Mouse (Mus musculus): ENCODE measurements around the gene Wfdc12.

Gene Wfdc12

GRCm38 (mm10) chr2:164190576-164190975, at the start of gene Wfdc12:
Gene Wfdc12, minus strand, starts transcription at chr2:164190608.
- TF ChIP-seq GATA4 (IDR thresholded peaks at IDR 0.05; ENCODE audit: insufficient replicate concordance, low read length) = no peak

GRCm38 (mm10) chr2:164238366-164238765, 48.0 kb upstream of the Wfdc12 start, which contains the start of gene Svs2:
Gene Svs2, minus strand, starts transcription at chr2:164238466.
- no peak for TF ChIP-seq GATA4 (IDR thresholded peaks at IDR 0.05; ENCODE audit: insufficient replicate concordance, low read length)

- TF ChIP-seq GATA4 (IDR thresholded peaks at IDR 0.05; ENCODE audit: insufficient replicate concordance, low read length) = no peak
These were observed 42.3 kb upstream of the Wfdc12 start for GRCm38 (mm10) chr2:164232671-164233070.

- TF ChIP-seq GATA4 (IDR thresholded peaks at IDR 0.05; ENCODE audit: insufficient replicate concordance, low read length) = no peak
These were observed 38.1 kb upstream of the Wfdc12 start for GRCm38 (mm10) chr2:164228361-164229070.

- TF ChIP-seq GATA4 (IDR thresholded peaks at IDR 0.05; ENCODE audit: insufficient replicate concordance, low read length) = no peak
These were observed 31.1 kb upstream of the Wfdc12 start, which contains the start of gene Wfdc15b for GRCm38 (mm10) chr2:164221522-164221921. Gene Wfdc15b, minus strand, starts transcription at chr2:164221660.

GRCm38 (mm10) chr2:164219295-164219694, 28.9 kb upstream of the Wfdc12 start:
- TF ChIP-seq GATA4 (IDR thresholded peaks at IDR 0.05; ENCODE audit: insufficient replicate concordance, low read length) = no peak

GRCm38 (mm10) chr2:164212711-164213110, 22.3 kb upstream of the Wfdc12 start:
- no peak for TF ChIP-seq GATA4 (IDR thresholded peaks at IDR 0.05; ENCODE audit: insufficient replicate concordance, low read length)

- no peak for TF ChIP-seq GATA4 (IDR thresholded peaks at IDR 0.05; ENCODE audit: insufficient replicate concordance, low read length)
These were observed 20.5 kb upstream of the Wfdc12 start for GRCm38 (mm10) chr2:164210892-164211291.

GRCm38 (mm10) chr2:164206676-164207075, 16.3 kb upstream of the Wfdc12 start:
- no peak for TF ChIP-seq GATA4 (IDR thresholded peaks at IDR 0.05; ENCODE audit: insufficient replicate concordance, low read length)

- TF ChIP-seq GATA4 (IDR thresholded peaks at IDR 0.05; ENCODE audit: insufficient replicate concordance, low read length) = no peak
These were observed 9.4 kb upstream of the Wfdc12 start, which contains the start of gene Wfdc15a for GRCm38 (mm10) chr2:164199626-164200327. Gene Wfdc15a, minus strand, starts transcription at chr2:164200130.

GRCm38 (mm10) chr2:164196700-164196990, 6.2 kb upstream of the Wfdc12 start:
- TF ChIP-seq GATA4 (IDR thresholded peaks at IDR 0.05; ENCODE audit: insufficient replicate concordance, low read length) = no peak

- TF ChIP-seq GATA4 (IDR thresholded peaks at IDR 0.05; ENCODE audit: insufficient replicate concordance, low read length) = no peak
These were observed 5.7 kb upstream of the Wfdc12 start for GRCm38 (mm10) chr2:164195971-164196699.

- TF ChIP-seq GATA4 (IDR thresholded peaks at IDR 0.05; ENCODE audit: insufficient replicate concordance, low read length) = no peak
These were observed 4.7 kb upstream of the Wfdc12 start for GRCm38 (mm10) chr2:164194959-164195630.

- TF ChIP-seq GATA4 (IDR thresholded peaks at IDR 0.05; ENCODE audit: insufficient replicate concordance, low read length) = no peak
These were observed 1.9 kb upstream of the Wfdc12 start for GRCm38 (mm10) chr2:164192279-164192678.

GRCm38 (mm10) chr2:164188722-164189121, 1.7 kb downstream of the Wfdc12 start:
- TF ChIP-seq GATA4 (IDR thresholded peaks at IDR 0.05; ENCODE audit: insufficient replicate concordance, low read length) = no peak
